Mouse (Mus musculus) MEL (cell line): ENCODE data around the gene Gm853. TPM values are rescaled to one million over a fixed set of nuclear protein-coding genes. Genes with fewer than 3 reads are reported as not detected.

ENCODE experiments used
- DNase-seq: peaks from one replicate; pipeline ENCODE4 v3.0.0; 2011; ENCODE audit warnings: low read depth, low spot score
- H3K27ac ChIP-seq: 2 replicates; pipeline ENCODE4 v1.5.1; 2012; ENCODE audit warnings: low read depth, mild to moderate bottlenecking, control low read depth, low read length, moderate library complexity; ENCODE audit not compliant: control insufficient read depth
- H3K27me3 ChIP-seq, 2 experiments: fragments of 150-350 bp in 1 of 2; sonication (generic) in 1 of 2; 2 replicates each; pipeline ENCODE4 v1.6.1; 2012; ENCODE audit warnings: low read length in 2 of 2, mild to moderate bottlenecking in 2 of 2, improper control_type of control experiment in 1 of 2, moderate library complexity in 1 of 2; ENCODE audit not compliant: insufficient read depth in 2 of 2, control insufficient read depth in 1 of 2
- H3K36me3 ChIP-seq, 2 experiments: 2 replicates each; pipeline ENCODE4 v1.6.1; 2012 to 2014; ENCODE audit warnings: low read length in 2 of 2, improper control_type of control experiment in 1 of 2, inconsistent platforms in 1 of 2, mild to moderate bottlenecking in 1 of 2; ENCODE audit not compliant: insufficient read depth in 2 of 2, control insufficient read depth in 1 of 2
- H3K4me1 ChIP-seq, 2 experiments: fragments of 150-350 bp in 1 of 2; sonication (generic) in 1 of 2; 2 replicates each; pipeline ENCODE4 v1.6.1; 2012; ENCODE audit warnings: low read length in 2 of 2, improper control_type of control experiment in 1 of 2, mild to moderate bottlenecking in 1 of 2; ENCODE audit not compliant: insufficient read depth in 2 of 2, control insufficient read depth in 1 of 2
- H3K4me3 ChIP-seq, 2 experiments: fragments of 150-350 bp in 1 of 2; sonication (generic) in 1 of 2; 2 replicates each; pipeline ENCODE4 v1.5.1; 2012; ENCODE audit warnings: low read depth in 2 of 2, low read length in 2 of 2, mild to moderate bottlenecking in 2 of 2, moderate library complexity in 2 of 2, control low read depth in 1 of 2, improper control_type of control experiment in 1 of 2; ENCODE audit not compliant: control insufficient read depth in 1 of 2, insufficient read depth in 1 of 2
- H3K79me2 ChIP-seq: 2 replicates; pipeline ENCODE4 v1.6.1; 2012; ENCODE audit warnings: mild to moderate bottlenecking, low read length, moderate library complexity; ENCODE audit not compliant: control insufficient read depth, poor library complexity, insufficient read depth
- H3K9ac ChIP-seq: 2 replicates; pipeline ENCODE4 v1.6.1; 2012; ENCODE audit warnings: low read depth, mild to moderate bottlenecking, control low read depth, low read length, moderate library complexity; ENCODE audit not compliant: control insufficient read depth, poor library complexity, severe bottlenecking
- H3K9me3 ChIP-seq: fragments of 150-350 bp; sonication (generic); replicated peaks from 2 replicates; pipeline ENCODE4 v1.6.1; 2012; ENCODE audit warnings: mild to moderate bottlenecking, low read length, improper control_type of control experiment, moderate library complexity; ENCODE audit not compliant: insufficient read depth
- BHLHE40 ChIP-seq: IDR thresholded peaks from 2 replicates; pipeline ENCODE4 v1.6.1; 2012; ENCODE audit warnings: low read depth, mild to moderate bottlenecking, inconsistent platforms, low read length, improper control_type of control experiment, borderline replicate concordance
- CHD1 ChIP-seq: IDR thresholded peaks from 2 replicates; pipeline ENCODE4 v1.6.1; 2012; ENCODE audit warnings: low read depth, mild to moderate bottlenecking, inconsistent platforms, low read length, improper control_type of control experiment
- CHD2 ChIP-seq: IDR thresholded peaks from 2 replicates; pipeline ENCODE4 v1.6.1; 2011; ENCODE audit warnings: low read length, improper control_type of control experiment
- ELF1 ChIP-seq: IDR thresholded peaks from 2 replicates; pipeline ENCODE4 v1.6.1; 2014; ENCODE audit warnings: low read depth, mild to moderate bottlenecking, inconsistent platforms, low read length, improper control_type of control experiment, moderate library complexity
- ETS1 ChIP-seq: IDR thresholded peaks from 2 replicates; pipeline ENCODE4 v1.6.1; 2012; ENCODE audit warnings: low read depth, mild to moderate bottlenecking, inconsistent platforms, low read length, improper control_type of control experiment, moderate library complexity
- GABPA ChIP-seq: IDR thresholded peaks from 2 replicates; pipeline ENCODE4 v1.6.1; 2012; ENCODE audit warnings: low read depth, mild to moderate bottlenecking, inconsistent platforms, low read length, improper control_type of control experiment, moderate library complexity
- GATA1 ChIP-seq: IDR thresholded peaks from 2 replicates; pipeline ENCODE4 v1.6.1; 2011; ENCODE audit warnings: low read depth, low read length, improper control_type of control experiment
- KAT2A ChIP-seq: conservative IDR thresholded peaks from 2 replicates; pipeline ENCODE4 v1.6.1; 2012; ENCODE audit warnings: low read depth, low read length, improper control_type of control experiment, inconsistent platforms
- MAFK ChIP-seq: IDR thresholded peaks from 2 replicates; pipeline ENCODE4 v1.6.1; 2011; ENCODE audit warnings: low read depth, mild to moderate bottlenecking, low read length, improper control_type of control experiment, borderline replicate concordance
- MAZ ChIP-seq: IDR thresholded peaks from 2 replicates; pipeline ENCODE4 v1.6.1; 2012; ENCODE audit warnings: low read depth, mild to moderate bottlenecking, inconsistent platforms, low read length, improper control_type of control experiment
- MEF2A ChIP-seq: IDR thresholded peaks from 2 replicates; pipeline ENCODE4 v1.6.1; 2014; ENCODE audit warnings: low read depth, mild to moderate bottlenecking, inconsistent platforms, low read length, improper control_type of control experiment; ENCODE audit not compliant: poor library complexity, insufficient replicate concordance, severe bottlenecking; ENCODE audit errors: extremely low read depth
- MYB ChIP-seq: IDR thresholded peaks from 2 replicates; pipeline ENCODE4 v1.6.1; 2011; ENCODE audit warnings: mild to moderate bottlenecking, low read depth, low read length, improper control_type of control experiment
- MYC ChIP-seq: IDR thresholded peaks from 2 replicates; pipeline ENCODE4 v1.6.1; 2011; ENCODE audit warnings: low read depth, mild to moderate bottlenecking, low read length, improper control_type of control experiment, moderate library complexity
- POLR2AphosphoS5 ChIP-seq: IDR thresholded peaks from 2 replicates; pipeline ENCODE4 v1.6.1; 2012; ENCODE audit warnings: low read depth, borderline replicate concordance, mild to moderate bottlenecking, inconsistent platforms, low read length, moderate library complexity, mixed read lengths
- RAD21 ChIP-seq: IDR thresholded peaks from 2 replicates; pipeline ENCODE4 v1.6.1; 2011; ENCODE audit warnings: mild to moderate bottlenecking, low read depth, low read length, improper control_type of control experiment
- SIN3A ChIP-seq: IDR thresholded peaks from 2 replicates; pipeline ENCODE4 v1.6.1; 2012; ENCODE audit warnings: low read length, improper control_type of control experiment, inconsistent platforms
- TAL1 ChIP-seq: IDR thresholded peaks from 2 replicates; pipeline ENCODE4 v1.6.1; 2012; ENCODE audit warnings: mild to moderate bottlenecking, inconsistent platforms, low read length, moderate library complexity, mixed read lengths
- TBP ChIP-seq: IDR thresholded peaks from 2 replicates; pipeline ENCODE4 v1.8.0; 2011; ENCODE audit warnings: low read depth, low read length, improper control_type of control experiment
- TCF12 ChIP-seq: IDR thresholded peaks from 2 replicates; pipeline ENCODE4 v1.6.1; 2014; ENCODE audit warnings: low read depth, mild to moderate bottlenecking, inconsistent platforms, low read length, improper control_type of control experiment, moderate library complexity
- USF1 ChIP-seq: IDR thresholded peaks from 2 replicates; pipeline ENCODE4 v1.6.1; 2014; ENCODE audit warnings: low read depth, mild to moderate bottlenecking, inconsistent platforms, low read length, improper control_type of control experiment, moderate library complexity
- ZC3H11A ChIP-seq: IDR thresholded peaks from 2 replicates; pipeline ENCODE4 v1.6.1; 2012; ENCODE audit warnings: low read depth, mild to moderate bottlenecking, inconsistent platforms, low read length, improper control_type of control experiment
- ZKSCAN1 ChIP-seq: IDR thresholded peaks from 2 replicates; pipeline ENCODE4 v1.6.1; 2012; ENCODE audit warnings: low read depth, mild to moderate bottlenecking, inconsistent platforms, low read length, improper control_type of control experiment, moderate library complexity
- ZMIZ1 ChIP-seq: IDR thresholded peaks from 2 replicates; pipeline ENCODE4 v1.6.1; 2012; ENCODE audit warnings: low read depth, mild to moderate bottlenecking, inconsistent platforms, low read length, improper control_type of control experiment, moderate library complexity
- ZNF384 ChIP-seq: IDR thresholded peaks from 2 replicates; pipeline ENCODE4 v1.6.1; 2012; ENCODE audit warnings: low read depth, mild to moderate bottlenecking, inconsistent platforms, low read length, improper control_type of control experiment
- polyA plus RNA-seq, 2 experiments: library from polyadenylated mRNA; stranded (reverse) in 1 of 2; unstranded in 1 of 2; fragments of >175 nt in 1 of 2; fragments of >200 nt in 1 of 2; gene quantifications; 2 replicates each; pipeline versions ENCODE4 v1.2.1 to v1.2.4; 2012; ENCODE audit warnings: low replicate concordance in 2 of 2, low read depth in 1 of 2; ENCODE audit not compliant: insufficient read length in 2 of 2, insufficient read depth in 1 of 2, missing spikeins in 1 of 2
- total RNA-seq: library from RNA; depleted of rRNA; stranded (reverse); fragments of 300-350 nt; gene quantifications from 2 replicates; pipeline ENCODE4 v1.2.3, GENCODE M21; 2012

Gene Gm853
- total and polyA plus RNA-seq, 3 experiments = 0.04 TPM; not detected in 2

DNA sequence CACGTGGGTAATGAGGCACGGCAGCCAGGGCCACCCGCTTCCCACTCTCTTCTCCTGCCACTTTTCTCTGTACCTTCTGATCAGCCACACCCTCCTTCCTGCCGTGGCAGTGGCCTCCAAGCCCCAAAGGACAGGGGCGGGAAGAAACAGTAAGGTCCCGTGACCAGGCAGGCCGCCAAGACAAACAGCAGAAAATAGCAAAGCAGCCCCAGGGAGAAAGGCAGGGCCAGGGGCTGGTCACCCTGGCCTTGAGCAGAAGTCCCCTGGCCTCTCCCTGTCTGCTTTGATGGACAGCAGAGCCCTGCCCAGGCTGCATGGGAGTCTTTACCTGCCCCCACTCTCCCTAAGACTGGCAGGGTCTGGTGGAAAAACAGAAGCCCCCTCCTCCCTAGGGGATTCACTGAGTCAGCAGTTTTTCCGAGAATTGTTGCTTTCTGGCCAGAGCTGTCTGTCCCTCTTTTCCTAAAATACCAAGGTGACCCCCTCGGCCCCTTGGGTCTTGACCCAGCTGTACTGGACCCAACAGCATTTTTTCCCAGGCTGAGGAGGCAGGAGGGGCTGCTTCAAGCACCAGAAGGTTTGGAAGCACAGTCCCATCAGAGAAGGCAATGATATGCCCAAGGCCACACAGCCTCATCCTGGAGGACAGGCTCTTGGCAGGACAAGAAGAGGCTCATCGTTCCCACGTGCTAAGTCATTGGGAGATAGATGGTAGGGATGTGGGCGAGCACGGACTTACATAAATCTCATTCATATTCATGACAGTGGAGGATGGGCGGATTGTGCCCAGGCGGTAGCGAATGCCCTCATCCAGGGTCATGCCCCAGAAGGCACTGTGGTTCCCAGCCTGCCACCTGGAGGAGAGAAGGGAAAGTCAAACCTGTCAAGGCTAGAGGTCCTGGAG lies 53.7 kb downstream of the Gm853 start:
- TF ChIP-seq ZC3H11A (no peak), RAD21 (no peak), ELF1 (no peak), USF1 (peak; percentile 71), CHD2 (no peak), SIN3A (no peak), MAZ (no peak), MAFK (peak; percentile 80), BHLHE40 (peak; percentile 58; the same call in 1 of the 2 replicates), TCF12 (no peak)
- Histone ChIP-seq H3K4me1 (peaks cover 2 to 25% of the 10 kb centered on the region in 2 experiments; a peak in 3 of 4 replicates), H3K36me3 (peaks cover 0 to 10% of the 10 kb centered on the region in 2 experiments; a peak in 2 of 4 replicates), H3K27me3 (no peaks in the 10 kb centered on the region), H3K9ac (peak overlapping the region; percentile 30; the same call in 1 of the 2 replicates), H3K27ac (peak overlapping the region; percentile 41), H3K9me3 (no peaks in the 10 kb centered on the region), H3K4me3 (no peak overlapping the region), H3K79me2 (no peaks in the 10 kb centered on the region)
- DNase-seq = peak; percentile 46

- TF ChIP-seq ZNF384 (peak; percentile 92), MYB (no peak)
- Histone ChIP-seq H3K9me3 (no peaks in the 10 kb centered on the region), H3K27me3 (no peaks in the 10 kb centered on the region), H3K27ac (peak overlapping the region; percentile 26), H3K4me3 (no peak overlapping the region), H3K9ac (peak overlapping the region; percentile 30; the same call in 1 of the 2 replicates), H3K4me1 (peaks cover 0 to 18% of the 10 kb centered on the region in 2 experiments; a peak in 2 of 4 replicates), H3K36me3 (peaks cover 0 to 6% of the 10 kb centered on the region in 2 experiments; a peak in 2 of 4 replicates), H3K79me2 (no peaks in the 10 kb centered on the region)
- peak; percentile 14 for DNase-seq
These were observed 54.4 kb downstream of the Gm853 start for GRCm38 (mm10) chr4:130167814-130168213.

GRCm38 (mm10) chr4:130167321-130167720 lies 54.9 kb downstream of the Gm853 start:
- no peak overlapping the region for H3K9ac ChIP-seq
- no peaks in the 10 kb centered on the region for H3K79me2 ChIP-seq
- peaks cover 0 to 6% of the 10 kb centered on the region in 2 experiments; a peak in 2 of 4 replicates for H3K36me3 ChIP-seq
- peaks cover 0 to 16% of the 10 kb centered on the region in 2 experiments; a peak in 2 of 4 replicates for H3K4me1 ChIP-seq
- H3K27me3 ChIP-seq = no peaks in the 10 kb centered on the region
- no peak for DNase-seq
- no peaks in the 10 kb centered on the region for H3K9me3 ChIP-seq
- H3K4me3 ChIP-seq = no peak overlapping the region
- H3K27ac ChIP-seq = no peak overlapping the region
- no peak for TF ChIP-seq TBP
- TF ChIP-seq MYC = no peak
- no peak for TF ChIP-seq ZKSCAN1
- no peak for TF ChIP-seq MEF2A
- no peak for TF ChIP-seq CHD1
- no peak for TF ChIP-seq TAL1
- TF ChIP-seq POLR2AphosphoS5 = no peak
- no peak for TF ChIP-seq USF1
- TF ChIP-seq MYB = no peak
- TF ChIP-seq ZMIZ1 = no peak
- TF ChIP-seq GATA1 = no peak
- TF ChIP-seq KAT2A = no peak
- no peak for TF ChIP-seq GABPA
- TF ChIP-seq ETS1 = no peak
